Mouse (Mus musculus) liver, embryonic 14.5 days (tissue): Measurements from ENCODE around the gene Brpf1.

Experiments used
- CTCF ChIP-seq: IDR thresholded peaks from 2 replicates; pipeline ENCODE4 v1.5.1; 2016; ENCODE audit warnings: antibody characterized with exemption, low read depth, control low read depth
- EP300 ChIP-seq: IDR thresholded peaks from 2 replicates; pipeline ENCODE4 v1.6.1; 2016; ENCODE audit warnings: antibody characterized with exemption, low read depth

- TF ChIP-seq CTCF (no peak), EP300 (peak; percentile 47; the same call in 1 of the 2 replicates)
These were observed 483 bp upstream of the Brpf1 start for GRCm38 (mm10) chr6:113306322-113306985.
